Mouse (Mus musculus): ENCODE measurements at regions not wholly inside any gene's neighbourhood (a gene's known extent, or its start where the extent isn't known, plus 50 kb on each side); places are given as distances from the start of the nearest gene placed in this dataset.

DNA sequence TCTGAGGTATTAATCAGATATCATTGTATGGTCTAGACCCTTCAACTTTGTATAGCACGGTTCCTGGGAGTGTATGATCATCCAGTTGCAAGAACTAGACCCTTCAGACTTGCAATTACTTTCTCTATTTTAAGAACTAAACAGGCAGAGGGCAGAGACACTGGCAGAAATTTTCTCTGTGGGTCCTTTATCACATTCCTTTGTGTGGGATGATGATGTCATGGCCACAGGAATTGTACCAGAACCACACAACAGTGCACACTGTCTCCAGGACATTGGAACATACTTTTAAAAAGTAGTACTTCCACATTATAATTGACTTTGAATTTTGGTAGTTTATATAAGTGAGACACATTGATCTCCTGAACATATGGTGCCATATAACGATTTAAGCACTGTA is 674.2 kb downstream of the Rfpl4b start:
- Histone ChIP-seq H3K9me3 (no peaks in the 10 kb centered on the region), H3K27ac (no peak overlapping the region), H3K4me3 (no peak overlapping the region), H3K4me1 (no peaks in the 10 kb centered on the region), H3K27me3 (replicated peaks) (no peaks in the 10 kb centered on the region), H3K4me2 (replicated peaks) (no peak overlapping the region), H3K36me3 (no peaks in the 10 kb centered on the region), H3K9ac (no peak overlapping the region)
- no peak for ATAC-seq (ENCODE audit: low FRiP score, low read depth)
- WGBS: 95% methylated on average over 2 of the region's 2 CpGs

DNA sequence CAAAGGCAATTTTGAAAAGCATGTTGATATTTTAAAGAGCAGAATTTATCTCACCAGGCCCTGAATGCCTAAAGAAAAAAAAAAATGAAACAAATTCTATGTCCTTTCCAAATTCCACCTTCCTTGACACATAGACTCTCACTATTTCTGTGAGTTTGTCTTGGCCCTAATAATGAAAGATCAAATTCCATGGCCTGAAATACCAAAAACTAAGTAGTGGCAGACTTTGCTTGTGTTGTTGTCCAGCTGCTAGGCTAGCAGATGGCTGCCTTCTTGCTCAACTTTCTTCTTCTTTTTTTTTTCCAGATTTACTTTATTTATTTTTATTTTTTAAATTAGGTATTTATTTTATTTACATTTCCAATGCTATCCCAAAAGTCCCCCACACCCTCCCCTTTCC is 682.4 kb downstream of the Rfpl4b start:
- Histone ChIP-seq H3K9ac (no peak overlapping the region), H3K4me2 (replicated peaks) (no peak overlapping the region), H3K27me3 (replicated peaks) (no peaks in the 10 kb centered on the region), H3K4me1 (no peaks in the 10 kb centered on the region), H3K4me3 (no peak overlapping the region), H3K27ac (no peak overlapping the region), H3K36me3 (no peaks in the 10 kb centered on the region), H3K9me3 (no peaks in the 10 kb centered on the region)
- no peak for ATAC-seq (ENCODE audit: low FRiP score, low read depth)

DNA sequence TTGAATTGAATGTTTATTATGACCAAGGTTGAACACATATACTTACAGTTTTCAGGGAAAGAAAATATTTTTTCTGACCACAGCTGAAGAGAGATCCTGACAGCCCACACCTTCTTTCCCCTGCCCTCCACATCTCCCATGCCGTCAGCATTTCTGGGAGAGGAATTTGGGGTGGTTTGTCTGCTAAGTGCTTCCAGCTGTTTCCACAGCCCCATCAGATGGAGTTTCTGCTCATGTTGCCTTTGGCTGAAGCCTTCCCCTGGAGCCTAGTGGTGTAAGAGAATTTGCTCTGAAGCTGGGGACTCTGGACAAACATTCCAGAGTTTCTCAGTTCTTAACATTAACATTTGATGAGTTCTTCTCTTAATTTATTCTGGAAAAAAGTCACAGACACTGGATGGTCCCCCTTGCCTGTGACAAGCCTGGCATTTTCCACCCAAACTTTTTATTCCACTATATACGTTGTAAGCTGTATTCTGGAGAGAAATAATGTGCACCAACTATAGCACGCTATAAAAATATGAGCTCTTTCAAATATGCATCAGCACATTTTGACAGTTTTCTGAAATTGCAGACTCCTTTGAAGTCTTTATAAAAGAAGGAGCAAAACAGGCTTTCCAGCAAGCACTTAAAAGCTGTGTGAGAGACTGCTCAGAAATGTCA is 699.5 kb downstream of the Rfpl4b start:
- no peak for ATAC-seq (ENCODE audit: low FRiP score, low read depth)
- Histone ChIP-seq H3K4me1 (no peaks in the 10 kb centered on the region), H3K9ac (no peak overlapping the region), H3K4me2 (replicated peaks) (no peak overlapping the region), H3K36me3 (no peaks in the 10 kb centered on the region), H3K27me3 (replicated peaks) (no peaks in the 10 kb centered on the region), H3K27ac (no peak overlapping the region), H3K9me3 (no peaks in the 10 kb centered on the region), H3K4me3 (no peak overlapping the region)
- WGBS: 82% methylated on average over 3 of the region's 3 CpGs

DNA sequence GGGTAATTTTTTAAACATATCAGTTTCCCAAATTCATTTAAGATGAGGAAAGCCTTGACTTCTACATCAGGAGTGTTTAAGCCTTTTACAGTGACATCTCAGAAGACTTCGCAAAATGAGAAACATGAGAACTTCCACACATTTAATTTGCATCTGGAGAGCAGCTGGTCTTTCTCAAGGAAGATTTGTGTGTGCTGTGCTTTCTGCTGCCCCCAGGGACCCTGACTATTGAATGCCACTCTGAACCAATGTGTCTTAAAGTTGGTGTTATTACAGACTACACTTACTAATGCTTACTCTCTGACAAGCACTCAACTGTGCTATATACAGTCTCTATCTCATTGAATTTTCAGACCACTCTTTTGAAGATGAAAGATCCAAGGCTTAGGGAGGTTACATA is 703.0 kb downstream of the Rfpl4b start:
- no peak overlapping the region for H3K4me3 ChIP-seq
- no peak overlapping the region for H3K4me2 ChIP-seq (replicated peaks)
- 78% methylated on average over 1 of the region's 1 CpGs for WGBS
- H3K36me3 ChIP-seq: no peaks in the 10 kb centered on the region
- H3K27me3 ChIP-seq (replicated peaks): no peaks in the 10 kb centered on the region
- no peaks in the 10 kb centered on the region for H3K4me1 ChIP-seq
- no peak overlapping the region for H3K27ac ChIP-seq
- H3K9me3 ChIP-seq: no peaks in the 10 kb centered on the region
- ATAC-seq (ENCODE audit: low FRiP score, low read depth): no peak
- no peak overlapping the region for H3K9ac ChIP-seq

DNA sequence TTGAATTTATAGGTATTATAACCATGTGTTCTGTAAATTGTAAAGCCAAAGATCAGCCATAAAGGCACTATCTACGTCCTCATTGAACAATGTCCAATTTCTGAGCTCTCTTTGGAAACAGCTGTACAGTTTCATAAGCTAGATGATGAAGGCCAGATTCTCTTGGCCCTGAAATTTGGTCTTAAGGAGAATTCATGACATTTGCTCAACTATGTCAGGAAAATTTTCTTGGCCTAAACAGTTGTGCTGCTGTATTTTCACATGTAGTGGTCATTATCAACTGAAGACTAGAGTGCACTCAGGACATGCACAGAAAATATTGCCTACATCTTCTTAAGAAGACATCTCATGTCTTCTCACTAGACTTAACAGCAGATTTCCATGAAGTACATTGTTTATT is 705.1 kb downstream of the Rfpl4b start:
- Histone ChIP-seq H3K27me3 (replicated peaks) (no peaks in the 10 kb centered on the region), H3K4me1 (no peaks in the 10 kb centered on the region), H3K4me3 (no peak overlapping the region), H3K36me3 (no peaks in the 10 kb centered on the region), H3K27ac (no peak overlapping the region), H3K4me2 (replicated peaks) (no peak overlapping the region), H3K9me3 (no peaks in the 10 kb centered on the region), H3K9ac (no peak overlapping the region)
- 86% methylated on average over 1 of the region's 1 CpGs for WGBS
- ATAC-seq (ENCODE audit: low FRiP score, low read depth): no peak

DNA sequence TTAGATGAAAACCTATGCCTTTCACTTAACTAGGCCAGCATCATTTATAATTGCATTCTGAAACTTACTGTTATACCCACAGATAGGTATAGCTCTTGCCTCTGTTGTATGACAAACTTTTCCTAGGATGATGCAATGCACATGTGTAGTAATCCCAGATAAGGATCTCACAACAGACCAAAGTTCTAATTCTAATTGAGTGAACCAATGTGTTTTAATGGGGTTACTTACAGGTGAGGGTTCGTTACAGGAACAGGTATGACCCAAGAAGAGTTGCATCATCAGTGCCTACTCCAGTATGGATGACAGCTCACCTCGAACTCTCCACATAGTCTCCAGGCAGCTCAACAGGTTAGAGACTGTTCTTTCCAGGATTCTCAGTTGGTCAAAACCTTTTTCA is 707.4 kb downstream of the Rfpl4b start:
- WGBS: 88% methylated on average over 2 of the region's 2 CpGs
- no peak overlapping the region for H3K9ac ChIP-seq
- H3K9me3 ChIP-seq: no peaks in the 10 kb centered on the region
- H3K27me3 ChIP-seq (replicated peaks): no peaks in the 10 kb centered on the region
- H3K4me3 ChIP-seq: no peak overlapping the region
- no peak overlapping the region for H3K4me2 ChIP-seq (replicated peaks)
- no peaks in the 10 kb centered on the region for H3K36me3 ChIP-seq
- no peaks in the 10 kb centered on the region for H3K4me1 ChIP-seq
- H3K27ac ChIP-seq: no peak overlapping the region
- ATAC-seq (ENCODE audit: low FRiP score, low read depth): no peak

DNA sequence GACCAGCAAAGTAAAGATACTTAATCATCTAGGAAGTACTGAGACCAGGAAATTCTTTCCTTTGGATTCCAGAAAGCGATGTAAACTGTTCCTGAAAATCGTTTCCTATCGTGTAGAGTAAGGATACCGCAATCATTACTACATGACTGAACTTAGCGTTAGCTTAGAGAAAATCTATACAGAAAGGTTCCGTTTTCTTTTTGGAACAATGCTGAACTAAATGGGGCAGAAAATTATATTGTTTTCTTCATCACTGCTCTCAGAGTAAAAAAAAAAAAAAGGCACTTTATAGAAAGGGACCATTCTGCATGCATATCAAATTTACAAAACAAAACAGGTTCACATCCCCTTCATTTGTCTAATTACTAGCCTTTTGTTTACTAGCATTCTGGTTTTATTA is 713.0 kb downstream of the Rfpl4b start:
- ATAC-seq (ENCODE audit: low FRiP score, low read depth): no peak
- Histone ChIP-seq H3K9me3 (no peaks in the 10 kb centered on the region), H3K27ac (no peak overlapping the region), H3K36me3 (no peaks in the 10 kb centered on the region), H3K4me2 (replicated peaks) (no peak overlapping the region), H3K27me3 (replicated peaks) (no peaks in the 10 kb centered on the region), H3K4me1 (no peaks in the 10 kb centered on the region), H3K9ac (no peak overlapping the region), H3K4me3 (no peak overlapping the region)
- WGBS: 67% methylated on average over 6 of the region's 6 CpGs

DNA sequence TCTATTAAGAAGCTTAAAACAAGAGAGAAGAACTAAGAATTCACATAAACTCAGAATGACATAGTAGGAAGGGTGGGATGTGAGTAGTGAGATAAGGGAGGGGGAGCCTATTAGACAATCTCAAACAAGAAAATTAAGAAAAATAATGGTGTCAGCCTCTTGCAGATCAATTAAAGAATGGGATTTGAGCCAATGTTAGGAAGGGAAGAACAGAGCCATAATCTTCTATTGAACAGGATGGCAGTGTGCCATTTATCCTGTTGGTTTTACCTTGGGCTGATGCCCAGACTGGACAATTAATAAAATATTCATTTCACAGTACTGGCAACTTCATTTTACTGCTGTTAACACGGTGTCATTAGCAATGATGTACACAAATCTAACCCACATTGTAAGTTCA is 718.0 kb downstream of the Rfpl4b start:
- H3K27me3 ChIP-seq (replicated peaks): no peaks in the 10 kb centered on the region
- H3K4me1 ChIP-seq: no peaks in the 10 kb centered on the region
- H3K4me2 ChIP-seq (replicated peaks): no peak overlapping the region
- H3K4me3 ChIP-seq: no peak overlapping the region
- ATAC-seq (ENCODE audit: low FRiP score, low read depth): no peak
- WGBS: 73% methylated on average over 1 of the region's 1 CpGs
- no peak overlapping the region for H3K27ac ChIP-seq
- H3K9me3 ChIP-seq: no peaks in the 10 kb centered on the region
- no peak overlapping the region for H3K9ac ChIP-seq
- H3K36me3 ChIP-seq: no peaks in the 10 kb centered on the region

DNA sequence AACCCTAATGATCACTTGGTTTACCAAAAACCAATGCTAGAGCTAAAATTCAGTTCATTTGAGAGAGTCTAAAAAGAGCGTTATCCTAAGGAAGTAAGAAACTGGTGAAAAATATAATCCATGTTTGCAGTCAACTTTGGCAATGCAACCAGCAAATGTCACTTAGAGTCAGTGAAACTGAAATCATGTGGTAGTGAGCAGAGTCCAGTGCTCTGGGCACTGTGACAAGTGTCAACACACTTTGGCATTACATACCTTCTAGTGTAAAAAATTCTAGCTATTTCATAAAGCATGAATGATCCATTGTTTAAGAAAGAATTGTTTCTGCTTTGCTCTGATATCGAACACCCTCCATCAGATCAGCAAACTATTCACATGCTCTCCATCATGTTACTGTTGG is 743.1 kb downstream of the Rfpl4b start:
- no peak overlapping the region for H3K9ac ChIP-seq
- no peaks in the 10 kb centered on the region for H3K27me3 ChIP-seq (replicated peaks)
- H3K36me3 ChIP-seq: no peaks in the 10 kb centered on the region
- no peak overlapping the region for H3K4me3 ChIP-seq
- WGBS: 92% methylated on average over 2 of the region's 2 CpGs
- H3K9me3 ChIP-seq: 0 out of 2 replicates have a peak, but pooled peaks cover 3% of the 10 kb centered on the region
- H3K27ac ChIP-seq: no peak overlapping the region
- H3K4me2 ChIP-seq (replicated peaks): no peak overlapping the region
- no peaks in the 10 kb centered on the region for H3K4me1 ChIP-seq
- ATAC-seq (ENCODE audit: low FRiP score, low read depth): no peak

DNA sequence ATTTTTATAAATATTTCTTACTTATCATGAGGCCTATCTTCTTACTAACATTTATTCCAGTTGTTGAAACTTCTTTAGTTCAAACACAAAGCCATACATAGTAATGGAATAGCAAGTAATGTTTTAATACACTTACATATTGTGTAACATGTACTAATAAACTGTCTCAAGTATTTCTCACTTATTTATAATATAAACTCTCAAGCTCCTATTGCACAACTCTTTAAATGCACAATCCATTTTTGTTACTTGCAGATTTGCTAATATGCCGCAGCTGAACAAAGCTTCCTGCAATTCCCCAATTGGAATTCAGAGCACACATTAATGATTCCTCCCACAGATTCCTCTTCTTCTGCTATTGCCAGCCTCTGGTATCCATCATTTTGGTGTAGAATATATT is 749.2 kb downstream of the Rfpl4b start:
- no peaks in the 10 kb centered on the region for H3K27me3 ChIP-seq (replicated peaks)
- no peak overlapping the region for H3K4me3 ChIP-seq
- ATAC-seq (ENCODE audit: low FRiP score, low read depth): no peak
- H3K27ac ChIP-seq: no peak overlapping the region
- WGBS: 90% methylated on average over 1 of the region's 1 CpGs
- H3K9ac ChIP-seq: no peak overlapping the region
- H3K4me1 ChIP-seq: no peaks in the 10 kb centered on the region
- no peak overlapping the region for H3K4me2 ChIP-seq (replicated peaks)
- no peaks in the 10 kb centered on the region for H3K36me3 ChIP-seq
- H3K9me3 ChIP-seq: no peaks in the 10 kb centered on the region

DNA sequence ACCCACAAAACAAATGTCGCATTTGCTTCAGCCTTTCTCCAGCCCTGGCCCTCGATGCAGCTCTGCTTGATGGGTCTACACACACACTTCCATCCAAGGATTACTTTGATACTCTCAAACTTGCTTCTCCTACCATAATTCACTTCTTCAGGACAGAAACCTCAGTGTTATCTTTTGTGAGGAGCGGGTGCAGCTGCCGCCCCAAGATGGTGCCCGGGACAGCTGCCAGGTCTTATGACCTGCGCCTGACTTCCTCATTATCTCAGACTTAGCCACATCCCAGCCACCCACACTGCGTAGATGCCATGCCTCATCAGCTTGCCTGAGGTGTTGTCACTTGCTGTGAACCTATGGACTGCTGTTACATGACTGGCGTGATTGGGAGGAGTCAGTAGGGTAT is 762.5 kb downstream of the Rfpl4b start:
- no peak for ATAC-seq (ENCODE audit: low FRiP score, low read depth)
- H3K36me3 ChIP-seq: no peaks in the 10 kb centered on the region
- peaks cover 12% of the 10 kb centered on the region; the same call in 1 of the 2 replicates for H3K9me3 ChIP-seq
- no peaks in the 10 kb centered on the region for H3K27me3 ChIP-seq (replicated peaks)
- no peak overlapping the region for H3K27ac ChIP-seq
- WGBS: 91% methylated on average over 8 of the region's 8 CpGs
- H3K9ac ChIP-seq: no peak overlapping the region
- no peak overlapping the region for H3K4me2 ChIP-seq (replicated peaks)
- H3K4me3 ChIP-seq: no peak overlapping the region
- H3K4me1 ChIP-seq: no peaks in the 10 kb centered on the region

DNA sequence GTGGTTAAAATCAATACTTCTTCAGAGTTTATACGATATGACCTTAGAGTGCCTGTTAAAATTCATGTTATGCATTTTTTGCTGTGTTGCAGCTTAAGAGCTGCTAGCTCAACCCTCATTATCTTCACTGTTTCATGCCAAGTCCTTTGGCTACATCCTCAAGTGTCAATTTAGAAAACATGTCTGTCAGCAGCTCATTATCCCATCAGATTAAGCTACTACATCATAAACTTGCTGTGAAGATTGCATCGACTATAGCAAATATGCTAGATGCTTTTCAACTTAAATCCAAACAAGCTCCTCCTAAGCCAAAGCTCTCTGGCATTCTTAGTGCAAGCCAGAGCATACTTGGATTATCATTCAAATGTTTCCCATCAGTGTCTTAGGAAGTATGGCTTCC is 811.1 kb downstream of the Rfpl4b start:
- no peak overlapping the region for H3K4me2 ChIP-seq (replicated peaks)
- no peaks in the 10 kb centered on the region for H3K4me1 ChIP-seq
- H3K27ac ChIP-seq: no peak overlapping the region
- no peaks in the 10 kb centered on the region for H3K9me3 ChIP-seq
- H3K4me3 ChIP-seq: no peak overlapping the region
- H3K36me3 ChIP-seq: no peaks in the 10 kb centered on the region
- ATAC-seq (ENCODE audit: low FRiP score, low read depth): no peak
- no peak overlapping the region for H3K9ac ChIP-seq
- no peaks in the 10 kb centered on the region for H3K27me3 ChIP-seq (replicated peaks)
- WGBS: 94% methylated on average over 2 of the region's 2 CpGs

DNA sequence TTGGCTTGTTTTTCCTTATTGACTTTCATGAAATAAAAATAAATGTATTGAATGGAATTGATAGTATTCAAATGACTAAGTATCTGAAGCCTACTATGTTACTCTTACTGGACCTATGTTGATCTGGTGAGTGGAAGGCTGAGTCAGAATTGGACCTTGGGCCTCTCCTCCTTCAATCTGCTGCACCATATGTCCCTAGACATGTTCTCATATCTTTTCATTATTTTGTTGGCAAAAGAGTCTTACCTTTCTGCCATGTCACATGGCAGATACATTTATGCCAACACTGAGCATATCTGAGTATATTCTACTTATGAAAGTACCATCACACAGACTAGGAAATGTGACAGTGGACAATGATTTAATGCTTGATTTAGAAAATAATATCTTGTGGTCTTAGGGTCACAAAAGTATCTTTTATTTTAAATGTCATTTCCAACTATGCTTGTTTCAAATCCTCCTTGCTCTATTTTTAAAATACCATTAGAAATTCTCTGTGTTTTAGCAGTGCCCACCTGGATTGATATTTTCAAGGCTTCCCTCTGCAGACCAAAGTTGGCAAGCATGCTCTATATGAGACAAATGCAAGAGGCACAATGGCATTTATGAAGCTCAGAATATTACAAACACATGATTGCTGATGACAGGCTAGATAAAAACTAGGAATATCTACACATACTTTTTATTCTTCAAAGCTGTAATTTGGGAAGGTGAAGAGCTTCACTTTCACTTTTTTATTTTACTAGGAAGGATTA is 825.7 kb downstream of the Rfpl4b start:
- Histone ChIP-seq H3K27me3 (replicated peaks) (no peaks in the 10 kb centered on the region), H3K4me2 (replicated peaks) (no peak overlapping the region), H3K27ac (no peak overlapping the region), H3K9ac (no peak overlapping the region), H3K4me3 (no peak overlapping the region), H3K9me3 (no peaks in the 10 kb centered on the region), H3K36me3 (no peaks in the 10 kb centered on the region), H3K4me1 (no peaks in the 10 kb centered on the region)
- ATAC-seq (ENCODE audit: low FRiP score, low read depth): no peak
